ENCODE assay signal across 8 mouse cellular contexts in genomic region chr7:75745969-75746368, GRCm38 (mm10).
DNase-seq lines count a peak whose midpoint lies in the region; ATAC-seq and TF ChIP-seq lines count a peak whose summit lies in the region.
"Not testable (repeated sequence)": the region's sequence is repeated elsewhere in the genome, so short reads cannot be mapped to it uniquely, and the experiment has no call there.

No protein-coding gene starts in this region.

- peak; percentile 19 for DNase-seq in 3134 (ENCODE audit: extremely low read depth, insufficient read length, low spot score)
- peak; percentile 23 for DNase-seq in MN1 (ENCODE audit: low spot score)
- peak; percentile 66 for DNase-seq in embryo, embryonic 10.5 days (ENCODE audit: low spot score)
- peak; percentile 87 for DNase-seq in heart, adult 11 months
- DNase-seq in hindbrain, postnatal 0 days (ENCODE audit: low spot score) = peak; percentile 56
- DNase-seq in left cerebral cortex, adult 2 months (ENCODE audit: extremely low spot score in 1 of 2, low spot score in 2 of 2) = not testable (repeated sequence)
- peak; percentile 26 for DNase-seq in lung, postnatal 14 days
- peak; percentile 21 for DNase-seq in skeletal muscle tissue, adult 2 months (ENCODE audit: low read depth, low spot score)

- intact Hi-C loops in left cerebral cortex, adult 2 months (cut with DNase I) = loop anchor here (5.0 kb wide), 1 partner anchor 61 kb away; no protein-coding TSS in a partner anchor

- H3K9ac ChIP-seq in hindbrain, postnatal 0 days (replicated peaks; ENCODE audit: low read length) = not testable (repeated sequence)

- H3K4me1 ChIP-seq in hindbrain, postnatal 0 days (ENCODE audit: insufficient read depth, low read length) = not testable (repeated sequence)

- H3K4me3 ChIP-seq in hindbrain, postnatal 0 days (ENCODE audit: low read length); left cerebral cortex, adult 2 months: not testable (repeated sequence)

- H3K4me2 ChIP-seq in hindbrain, postnatal 0 days (ENCODE audit: low read depth, low read length) = not testable (repeated sequence)

- ATAC-seq in hindbrain, postnatal 0 days = not testable (repeated sequence)

- H3K27me3 ChIP-seq in hindbrain, postnatal 0 days (ENCODE audit: insufficient read depth, low read length) = not testable (repeated sequence)

- 45% methylated on average over 3 of the region's 3 CpGs for WGBS in hindbrain, postnatal 0 days

- H3K36me3 ChIP-seq in hindbrain, postnatal 0 days (ENCODE audit: insufficient read depth, low read length) = peaks cover 12% of the 10 kb centered on the region; the same call in 1 of the 2 replicates

- peak; percentile 64 for TF ChIP-seq CTCF in hindbrain, postnatal 0 days (IDR thresholded peaks at IDR 0.05; ENCODE audit: low read depth)
- TF ChIP-seq CTCF in left cerebral cortex, adult 2 months (IDR thresholded peaks at IDR 0.05) = peak; percentile 53

- H3K27ac ChIP-seq in hindbrain, postnatal 0 days; left cerebral cortex, adult 2 months: not testable (repeated sequence)

- not testable (repeated sequence) for H3K9me3 ChIP-seq in hindbrain, postnatal 0 days (ENCODE audit: low read length)
